Mouse (Mus musculus): ENCODE measurements around the gene Tmem87a.
A peak's percentile ranks its signal among the peaks of the same experiment; 100 is the strongest.

Gene Tmem87a

DNA sequence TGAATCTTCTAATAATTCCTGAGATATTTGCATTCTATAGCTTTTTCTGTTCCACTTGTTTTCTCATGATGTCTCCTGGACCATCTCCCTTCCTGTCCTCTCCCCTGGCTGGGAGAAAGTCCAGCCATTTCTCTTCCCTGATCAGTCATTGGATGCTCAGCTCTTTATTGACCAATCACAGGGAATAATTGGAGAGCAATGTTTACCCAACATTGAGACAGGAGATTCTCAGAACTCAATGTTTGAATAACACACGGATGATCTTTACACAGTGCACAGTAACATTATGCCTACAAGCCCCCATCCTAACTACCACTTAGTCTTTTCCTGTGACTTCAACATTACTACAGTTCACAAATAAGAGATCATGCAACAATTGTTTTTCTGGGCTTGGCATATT, 43.5 kb downstream of the Tmem87a start:
- no peak for DNase-seq

DNA sequence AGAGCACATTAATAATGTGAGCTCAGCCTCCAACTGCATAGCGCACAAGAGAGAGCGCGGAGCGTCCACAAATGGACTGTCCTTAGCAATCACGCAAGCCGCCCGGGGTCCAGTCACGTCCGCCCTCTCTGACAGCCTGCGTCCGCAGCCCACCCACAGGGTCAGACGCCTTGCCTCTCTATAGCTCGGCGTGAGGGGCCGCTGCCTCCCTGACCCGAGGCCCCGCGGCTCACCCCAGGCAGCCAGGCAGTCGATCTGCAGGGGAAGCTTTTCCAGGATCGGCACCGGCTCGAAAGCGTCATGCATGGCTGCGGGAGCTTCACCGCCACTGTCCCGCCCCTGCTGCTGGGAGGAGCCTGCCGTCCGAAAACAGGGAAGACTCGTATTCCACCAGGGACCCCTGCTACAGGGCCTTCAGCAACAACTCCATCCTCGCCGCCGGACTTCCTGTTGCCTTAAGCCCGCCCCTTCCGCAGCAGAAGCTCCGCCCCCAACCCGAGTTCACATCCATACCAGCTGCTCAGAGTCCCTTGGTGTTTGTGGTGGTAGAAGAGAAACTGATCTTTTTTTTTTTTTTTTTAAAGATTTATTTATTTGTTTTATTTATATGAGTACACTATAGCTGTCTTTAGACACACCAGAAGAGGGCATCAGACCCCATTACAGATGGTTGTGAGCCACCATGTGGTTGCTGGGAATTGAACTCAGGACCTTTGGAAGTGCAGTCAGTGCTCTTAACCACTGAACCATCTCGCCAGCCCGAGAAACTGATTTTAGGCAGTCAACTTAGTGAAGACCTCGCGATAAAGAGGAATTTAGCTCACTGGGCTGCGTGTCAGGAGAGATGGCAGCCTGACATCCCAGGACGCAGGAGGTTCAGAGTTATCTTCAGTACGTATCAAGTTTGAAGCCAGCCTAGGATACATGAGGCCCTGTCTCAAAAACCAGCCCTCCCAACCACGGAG, 50.9 kb downstream of the Tmem87a start, which contains the start of gene Vps39:
Gene Vps39 (minus strand): TSS at position 456 of the 965 bp plus-strand sequence.
- DNase-seq: peak; percentile 93

DNA sequence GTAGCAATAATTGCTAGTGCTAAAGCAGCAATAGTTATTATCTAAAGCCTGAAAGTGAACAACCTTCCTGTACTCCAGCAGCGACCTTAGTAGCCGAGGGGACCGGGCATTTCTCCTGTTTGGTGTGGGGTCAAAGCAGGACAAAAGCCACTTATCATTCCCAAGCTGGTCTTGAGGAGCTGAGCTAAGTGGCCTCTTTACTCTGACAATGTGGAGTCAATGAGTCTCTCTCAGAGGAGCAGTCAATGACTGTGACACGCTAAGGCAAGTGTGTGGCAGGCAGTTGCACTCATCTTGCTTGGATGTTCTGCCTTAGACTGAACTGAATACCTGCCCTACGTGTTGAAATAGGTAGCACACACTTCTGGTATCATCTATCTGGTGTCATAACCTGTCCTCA, 52.6 kb downstream of the Tmem87a start:
- DNase-seq: no peak

DNA sequence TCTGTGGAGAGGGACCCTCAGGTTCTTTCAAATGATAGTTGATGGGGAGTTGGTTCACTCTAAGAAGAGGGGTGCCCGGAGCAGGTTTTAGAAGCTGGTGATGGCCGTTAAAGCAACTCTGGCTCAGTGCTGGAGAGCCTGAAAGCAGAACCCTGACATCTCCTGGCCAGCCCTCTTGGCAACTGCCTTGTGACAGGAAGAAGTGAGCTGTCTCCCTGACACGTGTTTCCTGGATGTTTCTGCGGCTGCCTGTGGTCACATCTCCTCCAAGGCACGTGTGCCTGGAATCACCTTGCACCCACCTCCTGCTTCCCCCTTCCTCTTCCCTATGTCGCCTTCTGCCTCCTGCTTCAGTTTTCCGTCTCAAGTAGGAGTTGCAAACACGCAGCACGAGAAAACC, 55.8 kb downstream of the Tmem87a start:
- peak; percentile 59 for DNase-seq

DNA sequence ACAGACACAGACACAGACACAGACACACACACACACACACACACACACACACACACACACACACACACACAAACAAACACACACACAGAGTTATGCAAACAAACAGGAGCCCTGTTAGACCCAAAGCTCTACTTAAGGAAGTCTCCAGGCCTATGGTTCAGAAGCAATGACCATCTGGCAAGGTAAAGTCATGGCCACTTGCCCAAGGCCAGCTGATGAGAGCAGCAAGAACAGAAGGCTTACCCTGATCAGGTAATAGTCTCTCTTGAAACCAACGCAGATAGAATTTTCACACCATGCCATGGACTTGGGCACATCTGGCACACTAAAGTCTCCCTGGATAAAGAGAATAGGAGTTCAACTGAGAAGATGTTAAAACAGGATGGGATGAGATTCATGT, 62.2 kb downstream of the Tmem87a start:
- no peak for DNase-seq

DNA sequence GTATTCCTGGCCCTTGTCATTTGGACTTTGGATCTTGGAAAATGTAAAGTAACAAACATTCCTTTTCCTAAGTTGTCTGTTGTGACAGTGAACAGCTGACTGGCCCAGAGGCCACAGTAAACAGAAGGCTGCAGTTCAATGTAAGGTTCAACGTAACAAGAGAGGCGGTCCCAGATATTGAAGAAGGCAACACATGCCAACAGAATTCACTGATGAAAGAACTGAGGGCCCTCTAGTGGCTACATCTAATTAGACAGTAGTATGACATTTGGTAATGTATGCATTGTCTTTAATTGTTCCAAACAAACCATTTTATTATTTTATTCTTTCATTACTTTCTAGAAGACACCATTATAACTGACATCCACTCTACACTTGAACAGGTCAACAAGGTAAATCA, 66.0 kb downstream of the Tmem87a start:
- DNase-seq: no peak

DNA sequence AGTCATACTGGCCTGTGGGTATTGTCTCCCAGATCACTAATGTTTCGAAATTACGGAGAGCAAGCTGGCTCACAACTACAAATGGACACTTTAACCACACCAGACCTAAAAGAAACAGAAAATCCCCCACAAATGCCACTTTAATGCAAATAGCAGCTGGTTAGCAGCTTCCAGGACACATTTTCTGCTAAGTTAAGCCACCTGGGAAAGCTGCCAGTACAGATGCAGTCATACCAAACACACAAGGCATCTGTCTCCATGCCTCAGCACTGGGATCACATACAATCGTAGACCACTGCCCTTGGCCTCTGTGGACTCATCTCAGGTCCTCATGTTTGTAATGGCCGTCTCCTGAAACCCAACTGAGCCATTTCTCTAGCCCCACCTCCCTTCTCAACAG, 72.3 kb downstream of the Tmem87a start:
- DNase-seq: no peak

DNA sequence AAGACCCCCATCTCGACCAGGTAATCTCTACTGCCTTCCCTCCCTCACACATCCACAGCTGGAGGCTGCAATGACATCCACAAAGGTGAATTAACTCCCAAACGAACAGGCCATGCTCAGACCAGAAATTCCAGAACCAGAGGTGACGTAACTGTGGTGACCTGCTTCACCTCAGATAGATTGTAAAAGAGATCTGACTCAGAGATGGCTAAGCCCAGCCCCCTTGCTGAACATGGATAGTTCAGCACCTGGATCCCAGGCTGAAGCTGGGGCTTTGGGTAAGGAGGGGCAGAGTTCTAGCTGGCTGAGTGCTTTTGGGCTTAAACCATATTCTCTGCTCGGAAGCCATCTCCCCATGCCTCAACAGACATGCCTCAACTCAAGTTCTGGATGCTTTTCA, 88.8 kb downstream of the Tmem87a start:
- DNase-seq: no peak

DNA sequence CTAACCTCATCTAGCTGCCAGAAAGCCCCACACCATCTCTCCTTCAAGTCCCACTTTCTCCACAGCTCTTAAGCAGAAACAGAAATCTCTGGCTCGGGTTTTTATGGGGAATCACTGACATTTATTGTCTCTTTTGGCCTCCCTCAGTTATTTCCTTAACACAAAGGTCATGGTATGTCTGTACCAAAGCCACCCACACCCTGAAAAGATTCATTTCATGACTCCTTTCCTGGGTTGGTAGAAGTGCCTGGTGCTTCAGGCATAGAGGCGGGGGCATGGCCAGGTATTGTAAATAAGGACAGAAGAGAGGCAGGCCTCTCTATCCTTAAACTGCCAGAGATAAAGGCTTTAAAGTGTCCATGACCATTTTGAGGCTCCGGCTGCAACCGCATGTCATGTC, 89.4 kb downstream of the Tmem87a start:
- DNase-seq: no peak

DNA sequence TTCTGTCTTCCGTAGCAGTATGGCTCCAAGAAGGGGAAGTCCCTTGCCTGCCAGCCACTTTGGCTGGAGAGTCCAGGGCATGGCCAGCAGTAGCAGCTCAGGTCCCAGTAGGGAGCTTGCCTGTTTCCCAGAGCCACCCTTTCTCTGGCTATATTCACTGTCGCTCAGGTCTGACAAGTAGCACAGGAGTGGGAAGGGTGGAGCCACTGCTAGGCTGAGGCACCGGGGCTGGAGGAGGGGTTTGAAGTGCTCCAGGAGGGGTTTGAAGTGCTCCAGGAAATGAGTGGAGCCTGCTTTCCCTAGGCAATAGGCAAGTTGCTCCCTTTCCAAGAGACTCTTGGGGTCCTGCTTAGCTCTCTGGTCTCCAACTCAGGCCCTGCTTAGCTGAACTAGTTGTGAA, 89.9 kb downstream of the Tmem87a start, which contains the start of gene Pla2g4f:
Gene Pla2g4f (minus strand): TSS at position 190 of the 400 bp plus-strand sequence.
- DNase-seq: no peak

DNA sequence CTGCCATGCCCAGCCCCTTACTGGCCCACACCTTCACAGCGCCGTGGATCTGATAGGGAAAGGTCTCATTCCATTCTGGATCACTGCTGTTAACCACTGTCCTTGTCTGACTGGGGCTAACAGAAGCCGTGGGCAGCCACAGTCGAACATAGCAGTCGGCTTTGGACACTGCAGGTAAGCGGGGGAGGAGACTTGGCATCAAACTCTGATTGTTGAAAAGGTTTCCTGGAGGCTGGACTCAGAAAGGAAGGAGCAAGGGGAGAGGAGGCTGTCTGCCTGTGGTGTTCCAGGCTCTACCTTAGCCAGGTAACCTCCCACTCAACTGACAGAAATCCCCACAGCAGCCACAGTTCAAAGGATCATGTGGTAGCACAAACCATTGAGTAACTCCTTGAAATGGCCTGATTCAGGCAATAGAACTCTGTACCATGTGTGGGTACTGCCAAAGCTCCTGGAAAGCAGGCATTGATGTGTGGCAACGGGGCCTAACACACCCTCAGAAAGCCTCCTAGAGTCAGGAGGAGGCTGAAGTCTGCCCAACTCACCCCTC, 91.6 kb downstream of the Tmem87a start:
- no peak for DNase-seq
